Mouse (Mus musculus) common myeloid progenitor, adult 5-6 weeks (primary cell): ENCODE measurements around the gene Pld4. TPM values are rescaled to one million over a fixed set of nuclear protein-coding genes. Genes with fewer than 3 reads are reported as not detected.

ENCODE experiments used
- total RNA-seq: library from RNA; stranded (forward); fragments of 200-1000, 187-1606 nt; gene quantifications from 2 replicates; pipeline ENCODE4 v1.2.3, GENCODE M21; 2017

The Pld4 gene
- total RNA-seq, 1 experiment from 2014 or later = 4.6 TPM

Other genes starting within 250 kb of the Pld4 start
- not detected in 2 replicates for gene Tmem179, start 243.9 kb upstream of the Pld4 start, total RNA-seq
- 4.8 and 7.0 TPM in 2 replicates for gene Inf2, start 171.9 kb upstream of the Pld4 start, total RNA-seq
- gene Adssl1, start 140.6 kb upstream of the Pld4 start, total RNA-seq = 33.6 and 35.4 TPM in 2 replicates
- gene Siva1, start 116.0 kb upstream of the Pld4 start, total RNA-seq = 198 and 209 TPM in 2 replicates
- gene Akt1, start 85.8 kb upstream of the Pld4 start, total RNA-seq = 79.1 and 95.3 TPM in 2 replicates
- 0.27 and 0.87 TPM in 2 replicates for gene Zbtb42, start 81.8 kb upstream of the Pld4 start, total RNA-seq
- gene Cep170b, start 40.2 kb upstream of the Pld4 start, total RNA-seq = 0.97 and 2.4 TPM in 2 replicates
- gene Ahnak2, start 42.0 kb downstream of the Pld4 start, total RNA-seq = not detected in 2 replicates
- gene Clba1, start 48.3 kb downstream of the Pld4 start, total RNA-seq = 0.18 TPM in 1 of 2 replicates, not detected in the other
- 59.4 and 64.7 TPM in 2 replicates for gene Cdca4, start 68.8 kb downstream of the Pld4 start, total RNA-seq
- 5.4 and 9.3 TPM in 2 replicates for gene Gpr132, start 107.6 kb downstream of the Pld4 start, total RNA-seq
- 1.5 and 6.3 TPM in 2 replicates for gene Jag2, start 169.1 kb downstream of the Pld4 start, total RNA-seq
- gene Nudt14, start 181.5 kb downstream of the Pld4 start, total RNA-seq = 17.4 and 27.8 TPM in 2 replicates
- gene Btbd6, start 215.8 kb downstream of the Pld4 start, total RNA-seq = 3.2 and 7.4 TPM in 2 replicates
- 52.4 and 55.2 TPM in 2 replicates for gene Brf1, start 240.0 kb downstream of the Pld4 start, total RNA-seq